Mouse (Mus musculus): ENCODE data around the gene Npff. TPM values are rescaled to one million over a fixed set of nuclear protein-coding genes. Genes with fewer than 3 reads are reported as not detected.

Gene Npff
- polyA plus RNA-seq, 1 experiment from 2014 or later, result 2.1 TPM

DNA sequence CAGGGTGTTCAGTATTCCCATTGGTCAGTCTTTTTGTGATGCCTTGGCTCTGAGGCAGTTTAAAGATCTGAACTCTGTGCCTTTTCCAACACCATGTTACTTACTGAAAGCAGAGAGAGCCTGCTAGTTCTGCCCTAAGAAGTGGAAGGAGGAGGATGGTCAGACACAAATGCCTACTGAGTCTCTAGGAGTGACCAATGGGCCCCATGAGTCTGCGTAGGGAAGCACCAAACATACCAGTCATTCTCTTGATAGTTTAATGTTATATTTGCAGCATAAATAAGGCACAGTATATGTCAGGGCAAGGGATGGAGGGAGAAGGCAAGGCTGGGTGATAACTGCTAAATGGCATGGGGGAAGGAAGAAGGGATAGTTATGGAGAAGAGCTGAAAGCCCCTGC lies 3.7 kb upstream of the Npff start:
- H3K4me3 ChIP-seq (ENCODE audit: low read depth, low read length), result no peak overlapping the region
- H3K36me3 ChIP-seq (ENCODE audit: control insufficient read depth, insufficient read depth, low read length), result no peaks in the 10 kb centered on the region; the same call in 1 of the 2 replicates
- H3K9ac ChIP-seq (ENCODE audit: low read length), result no peak overlapping the region
- no peak overlapping the region for H3K4me2 ChIP-seq (ENCODE audit: low read depth, low read length, severe bottlenecking)
- H3K4me1 ChIP-seq (replicated peaks; ENCODE audit: control insufficient read depth, insufficient read depth, low read length), result no peaks in the 10 kb centered on the region
- WGBS, result 100% methylated on average over 1 of the region's 1 CpGs
- H3K27me3 ChIP-seq (ENCODE audit: control insufficient read depth, insufficient read depth, low read length), result no peaks in the 10 kb centered on the region
- no peak overlapping the region for H3K27ac ChIP-seq (ENCODE audit: low read depth, low read length)
- ATAC-seq (replicated peaks; ENCODE audit: low FRiP score) (no peak), DNase-seq (ENCODE audit: low spot score) (no peak)
- no peaks in the 10 kb centered on the region for H3K9me3 ChIP-seq (ENCODE audit: control insufficient read depth, low read length)

DNA sequence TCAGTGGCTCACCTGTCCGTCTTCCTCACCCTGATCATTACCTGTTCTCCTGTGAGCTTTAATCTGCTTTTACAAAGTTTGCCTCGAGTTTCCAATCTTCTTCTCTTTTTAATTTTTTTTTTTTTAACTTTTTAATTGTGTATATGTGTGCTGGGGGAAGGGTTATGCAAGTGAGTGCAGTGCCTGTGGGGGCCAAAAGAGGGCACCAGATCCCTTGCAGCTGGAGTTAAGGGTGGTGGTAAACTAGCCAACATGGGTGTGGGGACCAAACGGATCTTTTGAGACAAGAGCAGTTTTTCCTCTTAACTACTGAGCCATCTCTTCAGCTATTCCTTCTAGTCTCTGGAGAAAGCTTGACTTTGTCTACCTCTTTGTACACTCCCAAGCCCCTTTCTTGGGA lies 3.2 kb upstream of the Npff start:
- ATAC-seq (replicated peaks; ENCODE audit: low FRiP score), result no peak
- Histone ChIP-seq H3K4me1 (replicated peaks; ENCODE audit: control insufficient read depth, insufficient read depth, low read length) (no peaks in the 10 kb centered on the region), H3K4me2 (ENCODE audit: low read depth, low read length, severe bottlenecking) (no peak overlapping the region), H3K9me3 (ENCODE audit: control insufficient read depth, low read length) (no peaks in the 10 kb centered on the region), H3K27me3 (ENCODE audit: control insufficient read depth, insufficient read depth, low read length) (no peaks in the 10 kb centered on the region), H3K27ac (ENCODE audit: low read depth, low read length) (no peak overlapping the region), H3K9ac (ENCODE audit: low read length) (no peak overlapping the region), H3K4me3 (ENCODE audit: low read depth, low read length) (no peak overlapping the region), H3K36me3 (ENCODE audit: control insufficient read depth, insufficient read depth, low read length) (no peaks in the 10 kb centered on the region; the same call in 1 of the 2 replicates)
- DNase-seq (ENCODE audit: low spot score), result no peak
- WGBS, result 79% methylated on average over 3 of the region's 3 CpGs

DNA sequence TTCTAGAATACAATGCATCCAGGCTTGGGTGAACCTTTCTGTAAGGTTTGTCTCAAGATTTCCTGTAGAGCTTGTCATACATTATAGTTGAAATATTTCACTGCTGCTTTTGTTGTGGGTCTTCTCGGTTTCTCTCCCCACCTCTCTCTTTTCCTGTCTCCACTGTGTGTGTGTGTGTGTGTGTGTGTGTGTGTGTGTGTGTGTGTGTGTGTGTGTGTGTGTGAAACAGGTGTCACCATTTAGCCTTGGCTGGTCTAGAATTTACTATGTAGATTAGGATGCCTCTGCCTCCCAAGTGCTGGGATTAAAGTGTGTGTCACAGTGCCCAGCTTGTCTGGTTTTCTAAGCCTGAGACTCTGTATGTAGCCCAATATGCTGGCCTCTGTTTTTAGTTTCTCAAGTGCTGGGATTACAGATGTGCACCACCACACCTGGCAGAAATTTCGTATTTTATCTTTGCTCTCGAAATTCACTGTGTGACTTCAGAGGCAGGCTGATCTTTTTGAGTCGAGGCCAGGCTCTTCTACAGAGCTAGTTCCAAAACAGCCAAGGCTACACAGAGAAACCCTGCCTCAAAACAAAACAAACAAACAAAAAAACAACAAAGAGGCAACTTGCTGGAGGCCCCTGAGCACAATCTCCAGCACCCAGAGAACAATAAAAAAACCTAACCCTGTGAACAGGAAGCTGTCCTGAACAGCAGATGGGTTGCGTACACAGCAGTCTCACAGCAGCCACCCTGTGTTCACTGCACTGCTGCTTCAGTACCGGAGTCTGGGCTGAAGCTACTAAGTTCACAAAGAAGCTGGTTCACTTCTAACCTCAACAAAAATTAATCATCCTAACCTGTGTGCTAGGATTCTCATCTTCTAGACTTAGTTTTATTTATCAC lies 1.6 kb upstream of the Npff start:
- Histone ChIP-seq H3K4me2 (ENCODE audit: low read depth, low read length, severe bottlenecking) (no peak overlapping the region), H3K4me1 (replicated peaks; ENCODE audit: control insufficient read depth, insufficient read depth, low read length) (no peaks in the 10 kb centered on the region), H3K4me3 (ENCODE audit: low read depth, low read length) (no peak overlapping the region), H3K9me3 (ENCODE audit: control insufficient read depth, low read length) (no peaks in the 10 kb centered on the region), H3K36me3 (ENCODE audit: control insufficient read depth, insufficient read depth, low read length) (no peaks in the 10 kb centered on the region; the same call in 1 of the 2 replicates), H3K9ac (ENCODE audit: low read length) (no peak overlapping the region), H3K27ac (ENCODE audit: low read depth, low read length) (no peak overlapping the region), H3K27me3 (ENCODE audit: control insufficient read depth, insufficient read depth, low read length) (no peaks in the 10 kb centered on the region)
- DNase-seq (ENCODE audit: low spot score) (no peak), ATAC-seq (replicated peaks; ENCODE audit: low FRiP score) (no peak)
- whole genome bisulfite sequencing, result 88% methylated on average over 6 of the region's 6 CpGs

DNA sequence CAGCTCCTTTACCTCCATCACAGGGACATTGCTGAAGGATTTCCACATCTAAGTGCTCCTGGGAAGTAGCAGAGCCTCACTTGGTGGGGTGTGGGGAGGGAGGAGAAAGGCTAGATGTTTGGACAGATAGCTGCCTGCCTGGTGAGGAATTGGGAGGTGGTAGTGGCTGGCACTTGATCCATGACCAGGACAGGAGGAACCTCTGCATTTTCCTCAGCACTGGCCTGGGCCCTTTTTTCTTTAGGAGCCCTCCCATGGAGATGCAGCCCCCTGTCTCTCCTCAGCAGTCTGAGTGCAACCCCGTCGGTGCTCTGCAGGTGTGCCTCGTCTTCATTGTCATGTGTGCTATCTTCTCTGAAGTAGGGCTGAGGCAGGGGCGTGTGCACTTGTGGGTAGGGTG lies 3.3 kb downstream of the Npff start:
- no peak overlapping the region for H3K9ac ChIP-seq (ENCODE audit: low read length)
- H3K4me2 ChIP-seq (ENCODE audit: low read depth, low read length, severe bottlenecking), result no peak overlapping the region
- no peak for ATAC-seq (replicated peaks; ENCODE audit: low FRiP score)
- 80% methylated on average over 4 of the region's 4 CpGs for WGBS
- no peaks in the 10 kb centered on the region for H3K27me3 ChIP-seq (ENCODE audit: control insufficient read depth, insufficient read depth, low read length)
- DNase-seq (ENCODE audit: low spot score), result no peak
- H3K4me1 ChIP-seq (replicated peaks; ENCODE audit: control insufficient read depth, insufficient read depth, low read length), result peaks cover 6% of the 10 kb centered on the region; the same call in 1 of the 2 replicates
- H3K9me3 ChIP-seq (ENCODE audit: control insufficient read depth, low read length), result no peaks in the 10 kb centered on the region
- no peaks in the 10 kb centered on the region for H3K36me3 ChIP-seq (ENCODE audit: control insufficient read depth, insufficient read depth, low read length)
- H3K27ac ChIP-seq (ENCODE audit: low read depth, low read length), result no peak overlapping the region
- no peak overlapping the region for H3K4me3 ChIP-seq (ENCODE audit: low read depth, low read length)

DNA sequence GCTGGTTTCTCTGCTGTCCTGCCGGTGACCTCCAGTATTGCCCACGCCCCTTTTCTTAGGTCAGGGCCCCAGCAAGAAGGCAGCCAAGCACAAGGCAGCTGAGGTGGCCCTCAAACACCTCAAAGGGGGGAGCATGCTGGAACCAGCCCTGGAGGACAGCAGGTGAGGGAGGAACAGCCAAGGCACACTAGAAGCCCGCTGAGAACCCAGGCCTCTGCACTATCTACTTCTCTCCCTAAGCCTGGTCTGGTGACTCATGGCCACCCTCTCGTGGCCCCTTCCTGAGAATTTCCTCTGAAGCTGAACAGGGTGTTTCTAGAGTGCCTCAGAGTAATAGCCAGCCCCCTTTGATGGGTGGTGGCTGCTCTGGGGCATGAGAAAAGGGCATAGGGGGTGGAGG lies 4.3 kb downstream of the Npff start:
- ATAC-seq (replicated peaks; ENCODE audit: low FRiP score) (no peak), DNase-seq (ENCODE audit: low spot score) (no peak)
- no peak overlapping the region for H3K27ac ChIP-seq (ENCODE audit: low read depth, low read length)
- no peaks in the 10 kb centered on the region for H3K9me3 ChIP-seq (ENCODE audit: control insufficient read depth, low read length)
- WGBS, result 90% methylated on average over 4 of the region's 4 CpGs
- no peak overlapping the region for H3K4me3 ChIP-seq (ENCODE audit: low read depth, low read length)
- H3K36me3 ChIP-seq (ENCODE audit: control insufficient read depth, insufficient read depth, low read length), result no peaks in the 10 kb centered on the region
- no peak overlapping the region for H3K4me2 ChIP-seq (ENCODE audit: low read depth, low read length, severe bottlenecking)
- peaks cover 11% of the 10 kb centered on the region for H3K4me1 ChIP-seq (replicated peaks; ENCODE audit: control insufficient read depth, insufficient read depth, low read length)
- H3K9ac ChIP-seq (ENCODE audit: low read length), result no peak overlapping the region
- no peaks in the 10 kb centered on the region for H3K27me3 ChIP-seq (ENCODE audit: control insufficient read depth, insufficient read depth, low read length)

DNA sequence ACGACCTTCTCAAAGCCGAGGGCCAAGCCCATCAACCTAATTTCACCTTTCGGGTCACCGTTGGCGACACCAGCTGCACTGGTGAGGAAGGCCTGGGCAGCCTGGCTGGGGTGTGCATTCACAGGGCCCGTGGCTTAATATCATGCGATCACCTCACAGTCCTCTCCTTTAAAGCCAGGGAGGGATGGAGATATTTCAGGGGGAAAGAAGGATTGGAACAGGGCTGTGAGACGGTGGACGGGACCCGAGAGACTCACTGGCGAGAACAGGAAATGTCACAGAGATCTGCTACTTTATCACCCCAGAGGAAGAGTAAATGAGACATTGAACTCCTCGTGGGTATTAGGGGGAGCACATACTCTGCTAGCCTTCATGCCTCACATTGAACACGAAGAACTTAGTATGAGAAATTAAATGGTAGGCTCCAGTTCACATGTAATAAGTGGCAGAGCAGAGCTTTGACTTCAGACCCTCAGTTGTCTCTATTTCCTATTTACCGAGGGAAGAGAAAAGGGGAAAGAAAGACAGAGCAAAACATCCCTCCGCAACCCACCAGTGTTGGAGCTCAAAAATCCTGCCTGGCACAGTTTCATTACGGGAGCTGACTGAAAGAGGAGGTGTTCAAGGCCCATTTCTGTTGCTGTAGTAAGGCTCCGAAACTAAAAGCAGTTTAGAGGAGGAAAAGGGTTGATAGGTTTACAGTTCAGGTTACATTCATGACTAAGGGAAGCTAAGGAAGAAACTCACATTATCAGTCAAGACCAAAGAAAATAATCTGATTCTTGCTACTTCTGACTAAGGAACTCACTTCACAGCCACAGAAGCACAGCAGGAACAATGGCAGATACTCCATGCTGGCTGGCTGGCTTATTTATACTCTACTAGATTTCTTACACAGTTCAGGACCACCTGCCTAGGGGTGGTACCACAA lies 5.3 kb downstream of the Npff start:
- peak overlapping the region; percentile 80 for H3K9ac ChIP-seq (ENCODE audit: low read length)
- H3K27me3 ChIP-seq (ENCODE audit: control insufficient read depth, insufficient read depth, low read length), result no peaks in the 10 kb centered on the region
- peak overlapping the region; percentile 69 for H3K4me3 ChIP-seq (ENCODE audit: low read depth, low read length)
- no peaks in the 10 kb centered on the region for H3K36me3 ChIP-seq (ENCODE audit: control insufficient read depth, insufficient read depth, low read length)
- peaks cover 11% of the 10 kb centered on the region for H3K4me1 ChIP-seq (replicated peaks; ENCODE audit: control insufficient read depth, insufficient read depth, low read length)
- H3K4me2 ChIP-seq (ENCODE audit: low read depth, low read length, severe bottlenecking), result peak overlapping the region; percentile 92
- no peak for ATAC-seq (replicated peaks; ENCODE audit: low FRiP score)
- H3K27ac ChIP-seq (ENCODE audit: low read depth, low read length), result no peak overlapping the region; the same call in 1 of the 2 replicates
- WGBS, result 83% methylated on average over 15 of the region's 17 CpGs
- DNase-seq (ENCODE audit: low spot score), result no peak
- H3K9me3 ChIP-seq (ENCODE audit: control insufficient read depth, low read length), result no peaks in the 10 kb centered on the region

DNA sequence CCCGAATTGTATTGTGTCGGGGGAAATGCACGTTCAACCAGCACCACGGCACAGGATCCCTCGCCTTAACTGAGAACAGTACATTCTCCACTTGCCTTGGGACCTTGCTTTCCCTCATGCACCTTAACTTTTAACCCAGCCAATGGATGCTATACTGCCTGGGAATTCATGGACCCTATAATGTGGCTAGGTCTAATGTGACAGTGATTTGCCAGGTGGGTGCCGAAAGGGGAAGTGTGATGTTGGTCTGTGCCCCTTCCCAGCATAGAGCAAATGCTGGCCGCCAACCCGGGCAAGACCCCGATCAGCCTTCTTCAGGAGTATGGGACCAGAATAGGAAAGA lies 5.9 kb downstream of the Npff start:
- Histone ChIP-seq H3K9ac (ENCODE audit: low read length) (peak overlapping the region; percentile 80), H3K4me1 (replicated peaks; ENCODE audit: control insufficient read depth, insufficient read depth, low read length) (peaks cover 11% of the 10 kb centered on the region), H3K4me3 (ENCODE audit: low read depth, low read length) (peak overlapping the region; percentile 69), H3K4me2 (ENCODE audit: low read depth, low read length, severe bottlenecking) (peak overlapping the region; percentile 92), H3K36me3 (ENCODE audit: control insufficient read depth, insufficient read depth, low read length) (no peaks in the 10 kb centered on the region), H3K27me3 (ENCODE audit: control insufficient read depth, insufficient read depth, low read length) (no peaks in the 10 kb centered on the region), H3K27ac (ENCODE audit: low read depth, low read length) (peak overlapping the region; percentile 93), H3K9me3 (ENCODE audit: control insufficient read depth, low read length) (no peaks in the 10 kb centered on the region)
- WGBS, result 18% methylated on average over 9 of the region's 9 CpGs
- ATAC-seq (replicated peaks; ENCODE audit: low FRiP score) (peak; percentile 1; the same call in 1 of the 2 replicates), DNase-seq (ENCODE audit: low spot score) (no peak)

DNA sequence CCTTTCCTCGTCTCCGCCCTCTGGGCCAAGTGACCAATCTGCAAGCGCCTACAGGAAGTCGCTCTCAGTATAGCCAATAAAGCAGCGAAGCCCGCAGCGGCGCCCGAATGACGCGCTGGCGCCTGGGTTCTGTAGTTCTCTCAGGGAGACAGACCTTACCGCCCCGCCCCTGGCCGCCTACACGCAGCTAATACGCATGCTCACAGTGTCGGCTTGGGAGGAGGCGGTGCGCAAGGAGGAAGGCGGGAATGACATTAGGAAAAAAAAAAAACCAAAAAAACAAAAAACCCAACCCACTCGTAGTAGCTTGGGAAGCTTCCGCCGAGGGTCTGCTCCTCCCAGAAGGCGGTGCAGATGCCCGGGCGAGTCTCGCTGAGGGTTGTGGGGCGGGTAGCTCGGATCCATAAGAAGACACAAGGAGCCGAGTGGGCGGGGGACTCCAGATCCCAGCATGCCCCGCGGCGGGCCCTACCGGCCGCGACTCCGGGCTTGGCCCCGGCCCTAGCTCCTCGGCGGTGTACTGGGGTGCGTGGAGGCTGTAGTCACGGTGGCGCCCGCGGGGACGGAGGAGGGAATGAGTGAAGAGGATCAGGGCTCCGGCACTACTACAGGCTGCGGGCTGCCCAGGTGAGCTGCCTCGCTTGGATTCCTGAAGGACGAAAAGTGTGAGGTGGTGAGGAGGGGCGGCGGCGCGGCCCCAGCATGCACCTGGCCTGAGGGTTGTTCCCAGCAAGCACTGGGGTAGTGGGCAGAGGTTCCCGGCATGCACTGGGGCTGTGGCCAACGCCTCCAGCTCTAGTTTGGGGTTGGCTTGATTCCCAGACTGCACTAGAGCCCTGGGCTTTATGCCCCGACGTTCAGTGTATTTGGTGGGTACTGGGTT lies 6.5 kb downstream of the Npff start, which contains the start of gene Tarbp2:
Gene Tarbp2, plus strand, starts transcription at position 217 of the 883 bp plus-strand sequence.
- Histone ChIP-seq H3K27ac (ENCODE audit: low read depth, low read length) (peak within 1 kb of the TSS; percentile 93), H3K4me3 (ENCODE audit: low read depth, low read length) (peak within 1 kb of the TSS; percentile 69), H3K36me3 (ENCODE audit: control insufficient read depth, insufficient read depth, low read length) (no peaks in the 10 kb centered on the region), H3K9ac (ENCODE audit: low read length) (peak within 1 kb of the TSS; percentile 80), H3K9me3 (ENCODE audit: control insufficient read depth, low read length) (no peaks in the 10 kb centered on the region), H3K27me3 (ENCODE audit: control insufficient read depth, insufficient read depth, low read length) (no peaks in the 10 kb centered on the region), H3K4me2 (ENCODE audit: low read depth, low read length, severe bottlenecking) (peak within 1 kb of the TSS; percentile 92), H3K4me1 (replicated peaks; ENCODE audit: control insufficient read depth, insufficient read depth, low read length) (peaks cover 11% of the 10 kb centered on the region)
- ATAC-seq (replicated peaks; ENCODE audit: low FRiP score) (peak; percentile 92), DNase-seq (ENCODE audit: low spot score) (peak; percentile 99)
- under 1% methylated on average over 60 of the region's 60 CpGs for whole genome bisulfite sequencing
